Mouse (Mus musculus) embryonic facial prominence, embryonic 12.5 days (tissue): ENCODE data around the gene Fam102b. TPM values are rescaled to one million over a fixed set of nuclear protein-coding genes. Genes with fewer than 3 reads are reported as not detected.

ENCODE experiments used
- ATAC-seq: fragments of 200-750 bp; cut with Nextera tagmentation; 2 replicates; pipeline ENCODE4 v1.8.0; 2017; ENCODE audit not compliant: insufficient number of reproducible peaks, insufficient read depth, low FRiP score, low TSS enrichment
- H3K27ac ChIP-seq: fragments of 300-500 bp; sonication (generic); 2 replicates; pipeline ENCODE4 v1.5.1; 2016; ENCODE audit warnings: mild to moderate bottlenecking
- H3K27me3 ChIP-seq: fragments of 300-500 bp; sonication (generic); 2 replicates; pipeline ENCODE4 v1.6.1; 2016; ENCODE audit warnings: mild to moderate bottlenecking, moderate library complexity
- H3K36me3 ChIP-seq: fragments of 300-500 bp; sonication (generic); 2 replicates; pipeline ENCODE4 v1.6.1; 2016; ENCODE audit warnings: mild to moderate bottlenecking
- H3K4me1 ChIP-seq: fragments of 300-500 bp; sonication (generic); 2 replicates; pipeline ENCODE4 v1.6.1; 2016
- H3K4me2 ChIP-seq: fragments of 300-500 bp; sonication (generic); replicated peaks from 2 replicates; pipeline ENCODE4 v1.6.1; 2016; ENCODE audit warnings: mild to moderate bottlenecking, moderate library complexity
- H3K4me3 ChIP-seq: fragments of 300-500 bp; sonication (generic); 2 replicates; pipeline ENCODE4 v1.5.1; 2016; ENCODE audit warnings: mild to moderate bottlenecking
- H3K9ac ChIP-seq: fragments of 300-500 bp; sonication (generic); 2 replicates; pipeline ENCODE4 v1.6.1; 2016; ENCODE audit warnings: mild to moderate bottlenecking, moderate library complexity
- H3K9me3 ChIP-seq: fragments of 300-500 bp; sonication (generic); 2 replicates; pipeline ENCODE4 v1.6.1; 2016; ENCODE audit warnings: mild to moderate bottlenecking, moderate library complexity
- WGBS: fragments of 180-500 bp; shearing (Covaris S2); methylation state at CpG from one replicate; pipeline ENCODE4 v1.1.7; 2016; 5-methylcytosine and 5-hydroxymethylcytosine counted together
- polyA plus RNA-seq: library from polyadenylated mRNA; unstranded; fragments of >200 nt; fragmentation: Nextera tagmentation; extraction: Ambion mirVana; gene quantifications from 2 replicates; pipeline ENCODE4 v1.2.1, GENCODE M21; 2016

Fam102b gene
- polyA plus RNA-seq, 1 experiment from 2014 or later, result 11.6 TPM

DNA sequence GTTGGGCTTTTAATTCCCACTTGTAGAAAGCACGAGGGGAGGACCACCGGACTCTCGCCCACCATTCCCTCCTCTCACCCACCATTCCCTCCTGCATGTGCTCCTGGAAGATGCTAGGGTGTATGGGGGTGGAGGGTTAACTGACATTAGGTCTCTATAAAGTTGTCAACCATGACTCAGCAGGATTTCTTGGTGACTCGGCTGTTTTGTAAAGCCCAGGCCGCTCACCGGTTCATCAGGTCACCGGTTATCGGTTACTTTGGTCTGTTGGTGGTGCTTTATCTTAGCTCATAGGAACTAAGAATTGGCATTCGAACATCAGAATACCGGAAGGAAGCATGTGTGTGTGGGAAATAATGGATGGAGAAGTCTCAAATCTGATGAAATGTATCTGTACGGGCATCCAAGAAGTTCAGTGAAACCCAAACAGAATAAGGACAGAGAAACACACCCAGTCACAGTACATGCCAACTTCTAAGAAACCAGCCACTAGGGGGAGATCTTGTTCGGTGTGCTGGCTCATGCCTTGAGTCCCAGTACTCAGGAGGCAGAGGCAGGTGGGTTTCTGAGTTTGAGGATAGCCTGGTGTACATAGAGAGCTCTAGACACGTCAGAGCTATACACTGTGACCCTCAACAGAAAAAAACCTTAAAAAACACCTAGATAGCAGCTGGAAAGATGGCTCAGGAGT is 49.9 kb downstream of the Fam102b start:
- no peak overlapping the region for H3K4me2 ChIP-seq
- peaks cover 31% of the 10 kb centered on the region for H3K36me3 ChIP-seq
- no peak overlapping the region for H3K9ac ChIP-seq
- H3K4me1 ChIP-seq, result no peaks in the 10 kb centered on the region
- H3K27ac ChIP-seq, result no peak overlapping the region
- no peaks in the 10 kb centered on the region for H3K9me3 ChIP-seq
- no peaks in the 10 kb centered on the region for H3K27me3 ChIP-seq
- no peak for ATAC-seq
- WGBS, result 94% methylated on average over 13 of the region's 13 CpGs
- no peak overlapping the region for H3K4me3 ChIP-seq

DNA sequence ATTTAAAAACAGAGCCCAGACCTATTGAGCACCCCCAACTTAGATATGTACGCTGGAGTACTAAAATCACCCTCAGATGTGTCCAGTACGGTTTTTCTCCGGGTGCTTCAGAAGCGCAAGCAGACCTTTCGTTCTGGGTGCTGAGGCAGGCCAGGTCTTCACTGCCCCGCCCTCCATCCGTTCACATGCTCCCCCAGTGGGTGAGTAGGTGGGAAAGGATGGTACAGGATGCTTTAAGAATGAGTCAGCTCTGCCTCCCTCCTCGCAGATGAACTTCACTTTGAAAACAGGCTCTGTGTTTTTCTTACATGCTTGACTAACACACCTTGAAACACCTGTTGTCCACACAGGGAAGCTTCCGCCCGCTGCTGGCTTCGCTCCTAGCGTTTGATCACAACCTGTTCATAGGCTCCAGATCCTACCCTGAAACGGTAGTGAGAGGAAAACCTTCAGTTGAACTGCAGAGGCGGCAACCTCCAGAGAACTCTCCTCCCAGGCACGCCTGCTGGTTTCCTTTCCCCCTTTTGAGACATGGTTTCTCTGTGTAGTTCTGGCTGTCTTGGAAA is 52.4 kb downstream of the Fam102b start:
- Histone ChIP-seq H3K27ac (no peak overlapping the region), H3K27me3 (no peaks in the 10 kb centered on the region), H3K4me1 (no peaks in the 10 kb centered on the region), H3K4me2 (no peak overlapping the region), H3K36me3 (peaks cover 29% of the 10 kb centered on the region), H3K9me3 (no peaks in the 10 kb centered on the region), H3K9ac (no peak overlapping the region), H3K4me3 (no peak overlapping the region)
- no peak for ATAC-seq
- WGBS, result 89% methylated on average over 15 of the region's 15 CpGs

GRCm38 (mm10) chr3:108973980-108974660 is 53.3 kb downstream of the Fam102b start:
- 90% methylated on average over 13 of the region's 13 CpGs for WGBS
- Histone ChIP-seq H3K27ac (no peak overlapping the region), H3K9ac (no peak overlapping the region), H3K4me2 (no peak overlapping the region), H3K4me3 (no peak overlapping the region), H3K36me3 (peaks cover 20% of the 10 kb centered on the region), H3K9me3 (no peaks in the 10 kb centered on the region), H3K4me1 (no peaks in the 10 kb centered on the region), H3K27me3 (no peaks in the 10 kb centered on the region)
- no peak for ATAC-seq

DNA sequence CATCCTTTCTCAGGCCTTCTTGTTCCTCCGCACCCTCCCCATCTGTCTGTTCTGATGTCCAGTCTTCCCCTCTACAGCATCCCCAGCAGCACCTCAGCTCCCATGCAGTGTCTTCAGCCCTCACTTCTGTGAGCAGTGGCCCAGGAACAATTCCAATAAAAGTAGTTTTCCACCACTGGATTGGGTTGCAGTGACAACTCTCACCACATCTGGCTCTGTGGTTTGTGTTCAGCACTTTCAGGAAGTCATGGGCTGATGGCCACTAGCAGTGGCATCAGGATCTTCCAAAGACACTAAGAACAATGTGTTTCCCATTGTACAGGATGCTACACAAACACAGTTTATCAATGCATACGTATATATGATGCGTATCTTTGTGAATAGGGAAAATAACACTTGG is 61.4 kb downstream of the Fam102b start:
- Histone ChIP-seq H3K4me1 (peaks cover 7% of the 10 kb centered on the region; the same call in 1 of the 2 replicates), H3K36me3 (no peaks in the 10 kb centered on the region), H3K27me3 (no peaks in the 10 kb centered on the region), H3K4me3 (no peak overlapping the region), H3K4me2 (no peak overlapping the region), H3K27ac (no peak overlapping the region), H3K9ac (no peak overlapping the region), H3K9me3 (no peaks in the 10 kb centered on the region)
- WGBS, result 96% methylated on average over 3 of the region's 3 CpGs
- no peak for ATAC-seq

DNA sequence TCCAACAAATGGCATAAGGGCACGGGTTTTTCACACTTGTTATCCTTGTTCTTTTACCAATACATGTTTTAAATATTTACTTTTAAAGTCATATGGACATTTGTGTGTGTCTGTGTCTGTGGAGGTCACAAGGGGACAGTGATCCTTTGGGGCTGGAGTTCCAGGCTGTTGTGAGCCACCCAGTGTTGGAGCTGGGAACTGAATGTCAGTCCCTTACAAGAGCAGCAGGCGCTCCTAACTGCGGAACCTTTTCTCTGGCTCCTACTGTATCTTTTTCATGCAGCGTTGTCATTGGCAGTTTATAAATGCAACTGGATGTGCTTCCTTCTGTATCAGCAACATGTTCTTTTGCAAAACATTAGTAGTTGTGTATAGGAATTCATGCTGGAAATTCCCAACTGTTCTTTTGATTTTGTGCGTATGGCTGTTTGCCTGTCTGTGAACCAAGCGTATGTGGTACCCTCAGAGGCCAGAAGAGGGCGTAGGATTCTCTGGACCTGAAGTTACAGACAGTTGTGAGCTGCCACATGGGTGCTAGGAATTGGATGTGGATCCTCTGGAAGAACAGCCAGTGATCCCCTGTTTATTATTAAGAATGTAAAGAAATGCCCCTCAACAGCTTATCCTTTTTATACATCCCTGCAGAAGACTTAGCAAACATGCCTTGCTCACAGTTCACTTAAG is 62.9 kb downstream of the Fam102b start:
- peaks cover 7% of the 10 kb centered on the region; the same call in 1 of the 2 replicates for H3K4me1 ChIP-seq
- H3K36me3 ChIP-seq, result no peaks in the 10 kb centered on the region
- no peak overlapping the region for H3K9ac ChIP-seq
- no peak overlapping the region for H3K27ac ChIP-seq
- 71% methylated on average over 7 of the region's 7 CpGs for WGBS
- no peak overlapping the region for H3K4me3 ChIP-seq
- no peaks in the 10 kb centered on the region for H3K27me3 ChIP-seq
- no peaks in the 10 kb centered on the region for H3K9me3 ChIP-seq
- H3K4me2 ChIP-seq, result no peak overlapping the region
- ATAC-seq, result no peak

DNA sequence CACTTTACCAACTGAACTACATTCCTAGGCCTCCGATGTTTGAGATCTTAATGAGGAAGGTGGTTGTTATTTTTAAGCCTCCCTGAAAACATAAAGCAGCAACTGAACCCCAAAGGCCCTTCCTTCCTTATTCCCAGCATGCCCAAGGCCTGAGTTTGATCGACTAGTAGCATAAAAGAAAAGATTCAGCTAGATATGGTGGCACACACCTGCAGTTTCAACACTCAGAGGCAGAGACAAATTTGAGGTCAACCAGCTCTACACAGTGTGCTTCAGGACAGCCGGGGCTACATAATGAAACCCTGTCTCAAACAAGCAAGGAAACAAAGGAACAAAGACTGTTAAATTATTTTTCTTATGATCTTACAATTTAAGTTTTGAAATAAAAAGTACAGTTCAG is 63.6 kb downstream of the Fam102b start:
- H3K36me3 ChIP-seq, result no peaks in the 10 kb centered on the region
- no peak for ATAC-seq
- H3K4me2 ChIP-seq, result no peak overlapping the region
- no peaks in the 10 kb centered on the region for H3K9me3 ChIP-seq
- WGBS, result 76% methylated on average over 3 of the region's 3 CpGs
- H3K4me1 ChIP-seq, result peaks cover 7% of the 10 kb centered on the region; the same call in 1 of the 2 replicates
- no peaks in the 10 kb centered on the region for H3K27me3 ChIP-seq
- H3K27ac ChIP-seq, result no peak overlapping the region
- no peak overlapping the region for H3K4me3 ChIP-seq
- H3K9ac ChIP-seq, result no peak overlapping the region

- H3K27me3 ChIP-seq, result no peaks in the 10 kb centered on the region
- no peak for ATAC-seq
- 81% methylated on average over 3 of the region's 3 CpGs for whole genome bisulfite sequencing
- H3K36me3 ChIP-seq, result no peaks in the 10 kb centered on the region
- H3K9ac ChIP-seq, result no peak overlapping the region
- H3K9me3 ChIP-seq, result no peaks in the 10 kb centered on the region
- no peak overlapping the region for H3K4me2 ChIP-seq
- H3K27ac ChIP-seq, result no peak overlapping the region
- peaks cover 7% of the 10 kb centered on the region; the same call in 1 of the 2 replicates for H3K4me1 ChIP-seq
- H3K4me3 ChIP-seq, result no peak overlapping the region
These were observed 64.1 kb downstream of the Fam102b start for GRCm38 (mm10) chr3:108963278-108963677.

- H3K4me3 ChIP-seq, result no peak overlapping the region
- H3K9me3 ChIP-seq, result no peaks in the 10 kb centered on the region
- peaks cover 7% of the 10 kb centered on the region; the same call in 1 of the 2 replicates for H3K4me1 ChIP-seq
- H3K27me3 ChIP-seq, result no peaks in the 10 kb centered on the region
- no peak overlapping the region; the same call in 1 of the 2 replicates for H3K4me2 ChIP-seq
- H3K36me3 ChIP-seq, result no peaks in the 10 kb centered on the region
- no peak overlapping the region for H3K9ac ChIP-seq
- ATAC-seq, result no peak
- H3K27ac ChIP-seq, result no peak overlapping the region
- WGBS, result 53% methylated on average over 6 of the region's 6 CpGs
These were observed 65.8 kb downstream of the Fam102b start for GRCm38 (mm10) chr3:108961655-108962054.

DNA sequence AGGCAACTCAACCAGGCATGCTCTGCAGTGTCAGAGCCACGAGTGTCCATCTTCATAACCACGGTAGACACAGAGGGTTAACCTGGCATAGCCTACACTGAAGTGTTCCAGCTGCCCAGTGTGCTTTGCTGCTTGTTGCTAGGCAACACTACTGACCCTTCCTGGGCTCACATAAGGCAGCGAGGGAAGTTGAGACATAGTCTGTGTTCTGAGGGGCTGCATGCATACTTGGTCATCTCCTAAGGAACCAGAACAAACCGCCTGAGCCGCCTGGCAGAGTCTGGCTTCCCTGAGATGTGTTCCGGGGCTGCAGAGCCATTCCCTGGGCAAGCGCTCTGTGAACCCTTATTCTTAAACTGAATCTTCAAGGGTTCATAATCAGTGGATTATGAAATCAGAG is 66.2 kb downstream of the Fam102b start:
- Histone ChIP-seq H3K4me2 (no peak overlapping the region; the same call in 1 of the 2 replicates), H3K9ac (no peak overlapping the region), H3K4me3 (no peak overlapping the region), H3K27ac (no peak overlapping the region), H3K36me3 (no peaks in the 10 kb centered on the region), H3K4me1 (peaks cover 7% of the 10 kb centered on the region; the same call in 1 of the 2 replicates), H3K9me3 (no peaks in the 10 kb centered on the region), H3K27me3 (no peaks in the 10 kb centered on the region)
- WGBS, result 56% methylated on average over 7 of the region's 7 CpGs
- ATAC-seq, result peak; percentile 63; the same call in 1 of the 2 replicates

DNA sequence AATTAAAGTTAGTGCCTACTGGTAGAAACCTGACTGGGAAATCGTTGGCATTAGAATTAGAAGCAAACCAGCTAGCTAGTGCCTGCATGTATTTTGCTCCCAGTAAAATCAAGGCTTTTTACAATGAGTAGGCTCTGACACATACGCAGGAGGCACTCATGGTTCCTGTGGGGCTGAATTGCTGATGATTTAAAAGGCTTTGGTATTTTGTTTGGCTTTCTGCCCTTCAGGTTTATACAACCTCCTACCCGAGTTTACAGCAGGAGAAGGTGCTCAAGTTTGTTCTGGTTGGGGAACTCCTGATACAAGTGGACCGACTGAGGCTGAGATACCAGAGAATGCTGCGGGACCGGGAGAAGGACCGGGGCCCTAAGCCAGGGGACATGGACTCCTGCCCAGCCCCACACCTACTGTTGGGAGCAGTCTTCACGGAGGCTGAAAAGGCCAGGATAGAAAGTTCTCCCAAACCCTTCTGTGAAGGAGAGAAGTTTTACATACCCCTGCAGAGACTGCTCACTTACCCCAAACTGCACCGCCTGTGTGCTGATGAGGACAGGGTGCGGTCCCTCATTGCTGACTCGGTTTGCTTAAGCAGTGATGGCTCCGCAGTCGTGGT is 67.6 kb downstream of the Fam102b start:
- Histone ChIP-seq H3K27me3 (no peaks in the 10 kb centered on the region), H3K27ac (no peak overlapping the region), H3K4me1 (peaks cover 7% of the 10 kb centered on the region; the same call in 1 of the 2 replicates), H3K9me3 (no peaks in the 10 kb centered on the region), H3K36me3 (no peaks in the 10 kb centered on the region), H3K4me2 (no peak overlapping the region), H3K4me3 (no peak overlapping the region), H3K9ac (no peak overlapping the region)
- no peak for ATAC-seq
- WGBS, result 75% methylated on average over 13 of the region's 13 CpGs

GRCm38 (mm10) chr3:108957976-108958375 is 69.4 kb downstream of the Fam102b start:
- Histone ChIP-seq H3K4me2 (no peak overlapping the region), H3K27me3 (no peaks in the 10 kb centered on the region), H3K9ac (no peak overlapping the region), H3K4me3 (no peak overlapping the region), H3K27ac (no peak overlapping the region), H3K36me3 (no peaks in the 10 kb centered on the region), H3K9me3 (no peaks in the 10 kb centered on the region), H3K4me1 (peaks cover 7% of the 10 kb centered on the region; the same call in 1 of the 2 replicates)
- no peak for ATAC-seq
